Mouse (Mus musculus): ENCODE data around the gene Rapgef1. TPM values are rescaled to one million over a fixed set of nuclear protein-coding genes. Genes with fewer than 3 reads are reported as not detected.
A peak's percentile ranks its signal among the peaks of the same experiment; 100 is the strongest.

Rapgef1 gene
- total and polyA plus RNA-seq, 3 experiments = 86.5 to 185 (median 170) TPM

- TF ChIP-seq BHLHE40 (IDR thresholded peaks at IDR 0.05; ENCODE audit: low read depth, low read length) = peak; percentile 58
Measured at GRCm38 (mm10) chr2:29787104-29787917, 167.8 kb downstream of the Rapgef1 start, which contains the start of gene Coq4 (continued).

GRCm38 (mm10) chr2:29787937-29788681 lies 168.6 kb downstream of the Rapgef1 start, which contains the start of gene Trub2:
TSS of gene Trub2 (minus strand) at chr2:29788502.
- peaks cover 3% of the 10 kb centered on the region for H3K9me3 ChIP-seq (replicated peaks; ENCODE audit: low read length)
- peaks cover 44 to 69% of the 10 kb centered on the region in 2 experiments for H3K36me3 ChIP-seq (replicated peaks in 1 of 2; ENCODE audit: control insufficient read depth in 1 of 2, insufficient read depth in 1 of 2, low read length in 1 of 2)
- peak within 1 kb of the TSS; percentile 80 to 97 (median 89) for H3K4me3 ChIP-seq (replicated peaks in 1 of 3; ENCODE audit: low read depth in 2 of 3, low read length in 2 of 3, poor library complexity in 1 of 3)
- peaks cover 4 to 18% of the 10 kb centered on the region in 2 experiments; a peak in 3 of 4 replicates for H3K4me1 ChIP-seq (ENCODE audit: control insufficient read depth in 1 of 2, insufficient read depth in 2 of 2)
- TF ChIP-seq NRF1 (IDR thresholded peaks at IDR 0.05; ENCODE audit: low read depth, low read length) (0 out of 2 replicates have a peak, but pooled peaks have one; percentile 35), USF1 (IDR thresholded peaks at IDR 0.05; ENCODE audit: low read depth, low read length) (peak; percentile 11; the same call in 1 of the 2 replicates), SIN3A (IDR thresholded peaks at IDR 0.05; ENCODE audit: low read length) (peak; percentile 83), CTCF (conservative IDR thresholded peaks at IDR 0.05 in 1 of 2, IDR thresholded peaks at IDR 0.05 in 1 of 2; ENCODE audit: low read depth in 2 of 2, low read length in 2 of 2) (no peak), ELF1 (IDR thresholded peaks at IDR 0.05; ENCODE audit: low read depth, low read length) (peak; percentile 46; the same call in 1 of the 2 replicates), TCF12 (IDR thresholded peaks at IDR 0.05; ENCODE audit: low read depth, low read length) (peak; percentile 65), NELFE (IDR thresholded peaks at IDR 0.05; ENCODE audit: low read depth, low read length) (peak; percentile 41; the same call in 1 of the 2 replicates), MAFK (IDR thresholded peaks at IDR 0.05; ENCODE audit: insufficient replicate concordance, low read length) (no peak), UBTF (IDR thresholded peaks at IDR 0.05; ENCODE audit: low read depth, low read length) (no peak), MXI1 (IDR thresholded peaks at IDR 0.05; ENCODE audit: low read depth, low read length) (peak; percentile 92), CHD1 (IDR thresholded peaks at IDR 0.05; ENCODE audit: low read depth, low read length) (no peak), GABPA (IDR thresholded peaks at IDR 0.05; ENCODE audit: insufficient replicate concordance, low read depth, low read length) (no peak), MAX (IDR thresholded peaks at IDR 0.05; ENCODE audit: low read length) (peak; percentile 67), SMC3 (IDR thresholded peaks at IDR 0.05; ENCODE audit: low read depth, low read length) (no peak), ZC3H11A (IDR thresholded peaks at IDR 0.05; ENCODE audit: low read depth, low read length) (no peak), KAT2A (IDR thresholded peaks at IDR 0.05; ENCODE audit: insufficient replicate concordance, low read length) (no peak), MYC (IDR thresholded peaks at IDR 0.05; ENCODE audit: low read depth, low read length) (peak; percentile 64; the same call in 1 of the 2 replicates), POLR2A (IDR thresholded peaks at IDR 0.05; ENCODE audit: low read depth, low read length) (peak; percentile 44; the same call in 1 of the 2 replicates), ZMIZ1 (IDR thresholded peaks at IDR 0.05; ENCODE audit: low read depth, low read length) (no peak)
- DNase-seq (ENCODE audit: extremely low read depth) = peak; percentile 72
- H3K27ac ChIP-seq (ENCODE audit: insufficient read depth, low read depth) = peak within 1 kb of the TSS; percentile 8; the same call in 1 of the 2 replicates
- peaks cover 16% of the 10 kb centered on the region for H3K79me2 ChIP-seq (replicated peaks; ENCODE audit: control insufficient read depth, extremely low read depth, insufficient read depth, poor library complexity, severe bottlenecking)
- H3K27me3 ChIP-seq (replicated peaks) = no peaks in the 10 kb centered on the region
- dilution Hi-C loops (cut with MboI; ENCODE audit: extremely low pct_ligation_motif_present, extremely low pct_unique_long_range_greater_than_20kb, low sequenced_read_pairs) = no loop called here
- in situ Hi-C loops (cut with MboI; ENCODE audit: low pct_ligation_motif_present, low pct_unique_long_range_greater_than_20kb, low sequenced_read_pairs) = no loop called here
- peak within 1 kb of the TSS; percentile 97 for H3K4me2 ChIP-seq (ENCODE audit: insufficient read depth, low read depth, poor library complexity, severe bottlenecking)
- H3K9ac ChIP-seq (ENCODE audit: insufficient read depth, low read depth) = peak within 1 kb of the TSS; percentile 87

Other genes with a start within 250 kb of the Rapgef1 start
- not detected in 2 replicates for gene Gm13420, start 132.0 kb downstream of the Rapgef1 start, total RNA-seq (2012; rRNA removed)
- not detected in 2 replicates for gene Gm13420, start 132.0 kb downstream of the Rapgef1 start, total RNA-seq (2014; rRNA removed)
- not detected in 2 replicates for gene Gm13420, start 132.0 kb downstream of the Rapgef1 start, polyA plus RNA-seq (2012; ENCODE audit: insufficient read length, low read depth)
- gene Gm13547, start 139.6 kb downstream of the Rapgef1 start, total RNA-seq (2012; rRNA removed) = not detected in 2 replicates
- not detected in 2 replicates for gene Gm13547, start 139.6 kb downstream of the Rapgef1 start, total RNA-seq (2014; rRNA removed)
- gene Gm13547, start 139.6 kb downstream of the Rapgef1 start, polyA plus RNA-seq (2012; ENCODE audit: insufficient read length, low read depth) = 0.60 TPM in 1 of 2 replicates, not detected in the other
- gene Coq4, start 167.8 kb downstream of the Rapgef1 start, total RNA-seq (2012; rRNA removed) = 25.2 and 29.3 TPM in 2 replicates
- gene Coq4, start 167.8 kb downstream of the Rapgef1 start, total RNA-seq (2014; rRNA removed) = 21.5 and 40.9 TPM in 2 replicates
- gene Coq4, start 167.8 kb downstream of the Rapgef1 start, polyA plus RNA-seq (2012; ENCODE audit: insufficient read length, low read depth) = 19.1 and 21.3 TPM in 2 replicates
- gene Trub2, start 168.8 kb downstream of the Rapgef1 start, total RNA-seq (2012; rRNA removed) = 32.6 and 40.4 TPM in 2 replicates
- gene Trub2, start 168.8 kb downstream of the Rapgef1 start, total RNA-seq (2014; rRNA removed) = 39.0 and 41.5 TPM in 2 replicates
- gene Trub2, start 168.8 kb downstream of the Rapgef1 start, polyA plus RNA-seq (2012; ENCODE audit: insufficient read length, low read depth) = 41.4 and 58.4 TPM in 2 replicates
- 8.9 and 11.3 TPM in 2 replicates for gene Slc27a4, start 182.9 kb downstream of the Rapgef1 start, total RNA-seq (2012; rRNA removed)
- 3.6 and 4.8 TPM in 2 replicates for gene Slc27a4, start 182.9 kb downstream of the Rapgef1 start, total RNA-seq (2014; rRNA removed)
- 4.7 and 4.9 TPM in 2 replicates for gene Slc27a4, start 182.9 kb downstream of the Rapgef1 start, polyA plus RNA-seq (2012; ENCODE audit: insufficient read length, low read depth)
- 31.9 and 33.8 TPM in 2 replicates for gene Urm1, start 200.4 kb downstream of the Rapgef1 start, total RNA-seq (2012; rRNA removed)
- gene Urm1, start 200.4 kb downstream of the Rapgef1 start, total RNA-seq (2014; rRNA removed) = 29.2 and 30.6 TPM in 2 replicates
- 25.6 and 37.1 TPM in 2 replicates for gene Urm1, start 200.4 kb downstream of the Rapgef1 start, polyA plus RNA-seq (2012; ENCODE audit: insufficient read length, low read depth)
- 6.1 and 6.3 TPM in 2 replicates for gene Cercam, start 249.4 kb downstream of the Rapgef1 start, total RNA-seq (2012; rRNA removed)
- gene Cercam, start 249.4 kb downstream of the Rapgef1 start, total RNA-seq (2014; rRNA removed) = 2.5 and 3.0 TPM in 2 replicates
- gene Cercam, start 249.4 kb downstream of the Rapgef1 start, polyA plus RNA-seq (2012; ENCODE audit: insufficient read length, low read depth) = 3.5 and 3.7 TPM in 2 replicates

Measured in CH12.LX (cell line).